ENCODE assay signal across 34 mouse cellular contexts in the genomic region with DNA sequence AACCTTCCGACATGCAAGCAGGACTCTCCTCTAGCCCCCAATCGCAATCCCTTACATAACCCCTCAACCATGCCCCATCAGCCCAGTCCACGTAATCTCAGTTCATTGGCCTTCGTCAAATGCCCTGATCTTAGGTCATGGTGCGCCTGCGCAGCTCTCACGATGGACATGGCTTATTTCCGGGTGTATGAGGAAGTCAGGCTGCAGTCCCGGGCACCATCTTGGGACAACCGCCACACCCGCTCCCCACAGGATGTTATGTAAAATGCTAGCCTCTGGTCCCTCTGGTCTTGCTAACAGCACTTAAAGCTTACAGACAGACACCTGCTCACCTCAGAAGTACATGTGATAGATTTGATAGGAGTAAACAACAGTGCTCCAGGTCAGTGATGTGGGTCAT. TPM values are rescaled to one million over a fixed set of nuclear protein-coding genes. Genes with fewer than 3 reads are reported as not detected.
"Had no signal": no experiment of that assay in that cellular context is flagged by ENCODE, and none has a peak within 500 bp of the region (broad histone marks: within the 10 kb centered on the region; RNA-seq: fewer than 3 reads in every experiment).

No protein-coding gene starts in this region.

- H3K27ac ChIP-seq: left cerebral cortex, adult 2 months; limb, embryonic 10.5 days; limb, embryonic 12.5 days; limb, embryonic 13.5 days; limb, embryonic 15.5 days; liver, embryonic 12.5 days; liver, embryonic 13.5 days; liver, embryonic 14.5 days; liver, embryonic 15.5 days; lung, embryonic 15.5 days; macrophage; midbrain, embryonic 10.5 days; midbrain, embryonic 12.5 days; midbrain, embryonic 13.5 days; midbrain, embryonic 15.5 days had no signal

- H3K27me3 ChIP-seq: limb, embryonic 12.5 days; limb, embryonic 13.5 days; limb, embryonic 15.5 days; liver, embryonic 12.5 days; liver, embryonic 13.5 days; liver, embryonic 15.5 days; lung, embryonic 15.5 days; megakaryocyte, embryonic 14.5 days; midbrain, embryonic 12.5 days; midbrain, embryonic 13.5 days; midbrain, embryonic 15.5 days had no signal

- DNase-seq: left cerebral cortex, postnatal 4 days; liver; liver, embryonic 13.5 days; liver, postnatal 0 days; lung, adult 18-20 months; lung, adult 2 months; lung, embryonic 14.5 days; lung, postnatal 10 days; lung, postnatal 14 days; lung, postnatal 36 days; lung, postnatal 4 days; midbrain, embryonic 14.5 days had no signal

- H3K9me3 ChIP-seq: limb, embryonic 10.5 days; limb, embryonic 12.5 days; limb, embryonic 13.5 days; limb, embryonic 15.5 days; liver, embryonic 12.5 days; liver, embryonic 13.5 days; liver, embryonic 15.5 days; lung, embryonic 15.5 days; midbrain, embryonic 10.5 days; midbrain, embryonic 12.5 days; midbrain, embryonic 13.5 days; midbrain, embryonic 15.5 days had no signal

- ATAC-seq: liver, embryonic 12.5 days; liver, postnatal 0 days; lung, postnatal 0 days; midbrain, embryonic 13.5 days; midbrain, embryonic 15.5 days had no signal

- H3K36me3 ChIP-seq: limb, embryonic 10.5 days; limb, embryonic 12.5 days; limb, embryonic 13.5 days; limb, embryonic 15.5 days; liver, embryonic 12.5 days; liver, embryonic 13.5 days; liver, embryonic 15.5 days; lung, embryonic 15.5 days; midbrain, embryonic 10.5 days; midbrain, embryonic 12.5 days; midbrain, embryonic 13.5 days; midbrain, embryonic 15.5 days had no signal

- H3K4me1 ChIP-seq: limb, embryonic 10.5 days; limb, embryonic 12.5 days; liver, embryonic 12.5 days; liver, embryonic 13.5 days; liver, embryonic 15.5 days; megakaryocyte, embryonic 14.5 days had no signal

- H3K4me2 ChIP-seq: limb, embryonic 12.5 days; limb, embryonic 13.5 days; limb, embryonic 15.5 days; liver, embryonic 11.5 days; liver, embryonic 12.5 days; liver, embryonic 13.5 days; liver, embryonic 15.5 days; lung, embryonic 14.5 days; lung, embryonic 15.5 days; midbrain, embryonic 12.5 days; midbrain, embryonic 13.5 days; midbrain, embryonic 15.5 days had no signal

- H3K4me3 ChIP-seq: left cerebral cortex, adult 2 months; limb, embryonic 10.5 days; limb, embryonic 12.5 days; limb, embryonic 13.5 days; limb, embryonic 15.5 days; liver, embryonic 12.5 days; liver, embryonic 13.5 days; liver, embryonic 15.5 days; lung, embryonic 15.5 days; megakaryocyte, embryonic 14.5 days; midbrain, embryonic 10.5 days; midbrain, embryonic 12.5 days; midbrain, embryonic 13.5 days; midbrain, embryonic 15.5 days; myocyte had no signal

- H3K9ac ChIP-seq: limb, embryonic 12.5 days; limb, embryonic 13.5 days; limb, embryonic 15.5 days; liver, embryonic 12.5 days; liver, embryonic 13.5 days; liver, embryonic 14.5 days; liver, embryonic 15.5 days; liver, postnatal 0 days; lung, embryonic 14.5 days; lung, embryonic 15.5 days; midbrain, embryonic 12.5 days; midbrain, embryonic 13.5 days; midbrain, embryonic 15.5 days had no signal

RNA-seq across cellular contexts. Expression of gene Grip1, which starts 40.4 kb away (rescaled TPM):
- total RNA-seq: megakaryocyte progenitor cell, adult 5-6 weeks; megakaryocyte, adult 5-6 weeks; megakaryocyte-erythroid progenitor cell, adult 5-6 weeks; monocyte, adult 5-6 weeks had no signal
- polyA plus RNA-seq: macrophage had no signal
